Mouse (Mus musculus) cerebellum, adult 18-20 months (tissue): Measurements from ENCODE around the gene Npb.
"Not testable (repeated sequence)": the region's sequence is repeated elsewhere in the genome, so short reads cannot be mapped to it uniquely, and the experiment has no call there.

ENCODE experiments used
- DNase-seq, 2 experiments: peaks; one replicate each; pipeline ENCODE4 v3.0.0; 2021

The Npb gene

GRCm38 (mm10) chr11:120580190-120580589 is 28.1 kb upstream of the Npb start:
- peak in 1 of 2 experiments; percentile 24 for DNase-seq

DNA sequence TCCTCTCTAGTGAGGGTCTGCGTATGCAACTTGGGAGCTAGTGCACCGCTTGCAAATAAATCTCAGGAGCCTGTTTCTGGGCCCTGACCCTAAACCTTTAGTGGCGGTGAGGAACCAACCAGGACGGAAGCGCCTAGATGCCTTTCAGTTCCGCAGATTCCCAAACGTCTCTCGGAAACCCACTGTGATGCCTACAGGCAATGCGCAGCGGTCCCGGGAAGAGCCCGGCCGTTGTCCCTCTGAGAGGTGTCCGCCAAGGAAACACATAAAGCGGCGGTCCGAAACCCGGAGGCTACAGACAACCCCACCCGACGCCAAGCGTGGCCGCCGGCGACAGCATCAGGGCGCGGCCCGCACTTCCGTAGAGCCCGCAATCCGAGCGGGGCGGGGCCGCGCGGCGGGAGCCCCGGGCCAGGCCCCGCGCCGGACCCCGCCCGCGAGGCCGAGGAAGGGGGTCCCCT is 27.4 kb upstream of the Npb start:
- peak; percentile 36 to 61 for DNase-seq

DNA sequence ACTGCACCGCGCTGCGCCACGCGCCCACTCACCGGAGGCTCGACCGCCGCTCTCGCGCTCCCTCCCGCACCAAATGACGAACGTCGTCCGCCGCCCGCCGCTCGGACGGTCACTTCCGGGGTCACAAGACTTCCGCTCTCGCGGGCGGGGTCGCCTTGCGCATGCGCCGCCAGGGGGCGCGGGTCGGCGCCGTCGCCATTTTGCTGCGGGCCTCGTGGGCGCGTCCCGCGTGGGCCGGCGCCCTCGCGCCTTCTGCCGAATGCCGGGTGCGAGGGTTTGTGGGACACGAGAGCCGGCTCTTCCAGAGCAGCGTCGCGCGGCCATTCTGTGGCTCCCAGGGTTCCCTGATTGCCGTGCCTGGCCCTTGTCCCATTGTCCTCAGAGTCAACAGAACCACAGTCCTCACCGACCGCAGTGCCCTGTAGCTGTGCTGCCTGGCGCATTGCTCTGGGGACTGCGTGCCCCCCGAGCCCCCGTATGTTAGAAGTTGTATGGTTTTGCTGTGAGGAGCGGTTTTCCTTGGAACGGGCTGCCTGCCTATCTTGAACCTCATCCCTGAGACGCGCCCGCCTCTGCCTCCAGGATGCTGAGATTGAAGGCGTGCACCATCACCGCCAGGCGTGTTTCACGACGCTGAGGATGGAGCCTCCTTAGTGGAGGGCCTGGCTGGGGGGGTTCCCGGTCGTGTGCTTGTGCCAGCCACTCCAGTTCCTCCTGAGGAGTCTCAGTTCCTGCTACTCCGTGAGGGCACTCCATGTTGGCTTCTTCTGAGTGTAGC is 26.6 kb upstream of the Npb start, which contains the start of gene Arhgdia:
Gene Arhgdia (minus strand): TSS at position 135 of the 778 bp plus-strand sequence.
- DNase-seq: peak; percentile 83 to 92

DNA sequence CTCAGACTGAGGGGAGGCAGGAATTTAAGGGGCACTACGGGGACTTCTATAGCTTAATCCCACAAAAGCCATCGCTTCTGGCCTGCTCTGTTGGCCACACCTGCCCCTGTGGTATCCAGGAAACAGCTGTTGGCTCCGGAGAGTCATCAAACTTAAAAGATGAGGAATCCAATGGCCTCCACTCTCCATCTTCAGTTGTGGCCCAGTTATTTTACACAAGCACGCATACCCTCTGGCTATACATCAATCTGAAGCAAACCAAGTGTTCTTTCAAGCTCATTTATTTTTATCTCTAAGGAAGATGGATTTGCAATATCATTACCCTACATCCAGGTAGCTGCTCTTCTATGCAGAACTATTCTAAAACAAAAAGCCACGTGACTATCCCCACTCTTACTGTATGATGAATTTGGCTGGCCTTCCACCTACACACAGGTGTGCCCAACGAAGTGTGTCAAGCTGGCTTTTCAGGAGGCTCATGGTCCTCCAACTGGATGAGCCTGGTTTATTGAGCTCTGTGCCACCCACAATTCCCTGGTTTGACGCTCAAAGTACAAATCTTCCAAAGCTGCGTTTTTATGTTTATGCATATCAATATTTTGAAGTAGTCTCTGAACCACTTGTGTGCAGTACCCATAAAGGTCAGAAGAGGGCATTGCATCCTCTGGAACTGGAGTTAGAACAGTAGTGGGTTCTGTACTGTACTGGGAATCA is 25.9 kb upstream of the Npb start:
- DNase-seq: peak; percentile 41 to 44

DNA sequence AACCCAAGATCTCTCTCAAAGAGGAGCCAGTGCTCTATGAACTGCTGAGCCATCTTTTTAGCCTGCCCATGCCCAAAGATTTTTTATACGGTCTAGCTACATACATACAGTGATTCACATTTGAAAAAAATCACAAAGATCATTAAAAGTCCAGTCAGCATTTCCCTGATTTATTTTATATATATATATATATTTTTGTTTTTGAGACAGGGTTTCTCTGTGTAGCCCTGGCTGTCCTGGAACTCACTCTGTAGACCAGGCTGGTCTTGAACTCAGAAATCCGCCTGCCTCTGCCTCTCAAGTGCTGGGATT is 25.3 kb upstream of the Npb start:
- not testable (repeated sequence) for DNase-seq

DNA sequence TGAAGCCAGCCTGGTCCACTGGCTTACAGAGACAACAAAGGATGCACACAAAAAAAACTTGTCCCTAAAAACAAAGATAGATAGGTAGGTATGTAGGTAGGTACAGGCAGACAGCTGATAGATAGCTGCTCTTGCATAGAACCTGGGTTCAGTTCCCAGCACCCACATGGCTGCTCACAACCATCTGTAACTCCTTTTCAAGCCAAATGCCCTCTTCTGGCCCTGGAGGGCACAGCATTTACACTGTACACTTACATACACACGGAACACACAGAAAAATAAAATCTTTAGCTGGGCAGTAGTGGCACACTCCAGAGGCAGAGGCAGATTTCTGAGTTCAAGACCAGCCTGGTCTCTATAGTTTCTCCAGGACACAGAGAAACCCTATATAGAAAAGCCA is 24.3 kb upstream of the Npb start:
- DNase-seq: no peak

DNA sequence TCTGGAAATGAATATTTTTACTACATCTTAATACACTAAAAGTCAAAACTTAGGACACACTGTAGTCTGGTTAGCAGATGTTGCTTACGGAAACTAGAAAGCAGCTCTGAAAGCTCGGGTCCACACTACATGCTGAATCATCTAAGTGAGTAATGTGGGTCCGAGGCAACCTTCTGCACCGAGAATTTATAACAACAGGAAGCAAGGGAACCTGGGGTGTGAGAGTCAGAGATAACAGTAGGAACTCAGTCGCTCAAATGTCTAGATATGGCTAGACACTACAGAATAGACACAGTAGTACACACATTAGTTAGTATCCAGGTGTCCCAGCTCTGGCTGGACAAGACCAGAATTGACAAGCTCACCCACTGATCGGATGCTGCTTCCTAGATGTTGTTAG is 19.7 kb upstream of the Npb start:
- DNase-seq: no peak

DNA sequence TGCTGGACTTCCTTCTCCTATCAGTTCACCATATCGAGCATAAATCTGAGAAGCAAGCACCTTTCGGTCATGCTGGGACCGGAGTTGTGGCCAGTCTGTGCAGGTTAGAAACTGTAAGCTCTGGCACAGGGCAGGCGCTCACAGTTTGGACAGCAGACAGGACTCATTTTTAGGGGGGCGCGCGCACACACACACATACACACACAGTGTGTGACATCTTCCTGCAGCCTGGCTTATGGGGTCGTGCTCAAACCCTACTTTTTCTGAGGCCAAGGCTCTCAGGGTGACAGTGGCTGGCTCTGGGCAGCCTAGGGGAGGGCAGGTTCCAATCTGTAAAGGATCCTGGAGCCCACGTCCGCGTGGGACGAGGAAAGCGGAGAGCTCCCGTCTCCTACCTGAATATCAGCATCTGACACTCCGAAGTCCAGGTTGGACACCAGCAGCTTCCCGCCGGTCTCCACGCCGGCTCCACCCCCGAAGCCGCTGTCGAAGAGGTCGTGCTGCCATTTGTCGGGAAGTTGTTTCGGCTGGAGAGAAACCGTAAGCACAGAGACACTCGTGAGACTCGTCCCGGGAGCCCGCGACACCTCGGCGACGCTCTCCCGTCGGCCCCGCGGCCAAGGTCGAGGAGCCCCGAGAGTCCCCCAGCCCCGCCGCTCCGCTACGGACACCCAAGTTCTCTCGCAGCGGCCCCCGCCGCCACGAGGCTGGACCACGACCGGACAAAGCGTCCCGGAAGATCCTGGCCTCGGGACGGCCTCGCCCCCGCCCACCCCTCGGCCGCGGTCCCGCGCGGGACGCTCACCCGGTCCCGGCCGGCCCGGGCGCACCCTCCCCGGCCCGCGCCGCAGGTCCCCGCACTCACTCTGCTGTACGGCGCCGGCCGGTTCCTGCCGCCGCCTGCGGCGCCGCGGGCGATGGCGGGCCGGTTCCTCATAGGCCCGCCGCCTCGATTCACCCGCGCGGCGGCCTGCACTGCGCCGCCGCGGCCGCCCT is 10.7 kb upstream of the Npb start:
- no peak for DNase-seq

DNA sequence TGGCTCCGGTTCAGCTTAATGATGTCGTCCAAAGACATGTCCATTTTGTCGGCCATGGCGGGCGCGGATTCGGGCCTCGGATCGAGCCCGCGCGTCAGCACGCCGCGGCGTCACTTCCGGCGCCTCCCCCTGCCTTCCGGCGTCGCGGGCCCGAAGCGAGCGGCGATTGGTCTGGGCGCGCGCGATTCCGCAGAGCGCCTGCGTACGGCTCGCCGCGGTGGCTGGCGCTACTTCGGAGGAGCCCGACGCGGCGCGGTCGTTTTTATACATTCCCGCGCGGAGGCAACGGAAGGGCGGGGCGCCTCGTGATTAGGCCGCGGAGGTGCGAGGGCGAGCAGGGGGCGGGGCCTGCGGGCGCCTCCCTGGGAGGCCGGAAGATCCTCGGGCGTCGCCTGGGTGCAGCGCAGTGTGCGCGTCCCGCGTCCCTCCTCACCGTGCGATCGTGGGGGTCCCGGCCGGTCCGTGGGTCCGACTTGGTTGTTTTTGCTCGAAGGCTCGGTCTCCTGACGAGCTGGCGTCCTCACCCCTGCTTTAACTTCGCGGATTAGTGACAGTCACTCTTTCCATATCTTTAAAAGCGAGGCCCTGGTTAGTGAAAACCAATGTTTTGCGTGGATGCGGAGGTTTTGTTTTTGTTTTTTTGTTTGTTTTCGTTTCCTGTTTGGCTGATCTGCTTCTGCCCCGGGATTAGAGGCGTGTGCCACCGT is 9.8 kb upstream of the Npb start, which contains the start of the genes Alyref and Anapc11:
Gene Alyref (minus strand): TSS at position 83 of the 707 bp plus-strand sequence.
Gene Anapc11 (plus strand): TSS at position 139 of the 707 bp plus-strand sequence.
- peak; percentile 92 to 97 for DNase-seq

DNA sequence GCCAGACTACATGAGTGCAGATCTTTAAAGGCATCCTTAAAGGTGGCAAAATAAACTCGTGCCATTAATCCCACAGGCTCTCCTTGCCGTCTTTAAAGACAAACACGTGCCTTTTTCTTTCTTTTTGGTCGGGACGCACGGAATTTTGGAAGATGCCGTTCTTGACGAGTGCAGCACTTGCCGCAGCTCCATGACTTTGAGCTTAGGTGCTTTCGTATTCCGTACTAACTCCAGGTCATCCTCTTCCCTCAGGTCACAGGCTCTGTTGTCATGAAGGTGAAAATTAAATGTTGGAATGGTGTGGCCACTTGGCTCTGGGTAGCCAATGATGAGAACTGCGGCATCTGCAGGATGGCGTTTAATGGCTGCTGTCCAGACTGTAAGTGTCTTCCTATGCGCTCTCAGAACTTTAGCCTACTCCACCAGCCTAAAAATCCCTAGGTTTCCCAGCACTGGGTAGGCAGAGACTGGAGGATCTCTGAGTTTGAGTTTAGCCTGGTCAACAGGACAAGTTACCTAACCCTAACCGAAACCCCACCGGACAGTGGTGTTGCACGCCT is 9.2 kb upstream of the Npb start:
- no peak for DNase-seq

GRCm38 (mm10) chr11:120600716-120601115 is 7.6 kb upstream of the Npb start:
- DNase-seq: no peak

GRCm38 (mm10) chr11:120603545-120603944 is 4.7 kb upstream of the Npb start:
- DNase-seq: no peak

- no peak for DNase-seq
These were observed 2.6 kb upstream of the Npb start for GRCm38 (mm10) chr11:120605667-120606066.

DNA sequence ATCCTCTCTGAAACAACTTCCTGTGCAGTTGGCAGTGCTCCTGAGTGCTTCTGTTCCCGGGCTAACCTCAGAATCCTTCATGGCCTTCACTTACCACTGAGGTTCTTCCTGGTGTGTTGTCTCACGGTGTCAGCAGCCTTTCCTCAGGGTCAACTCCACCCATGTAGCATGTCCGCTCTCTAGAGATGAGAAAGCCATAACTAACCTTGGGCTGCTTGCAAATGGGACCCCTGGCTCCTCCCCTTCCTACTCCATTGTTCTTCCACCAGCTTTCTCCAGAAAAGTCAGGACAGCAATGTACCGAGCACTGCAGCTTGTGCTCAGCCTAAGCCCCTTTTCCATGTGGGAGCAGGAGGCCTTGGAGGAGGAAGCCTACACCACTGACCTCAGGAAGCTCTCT is 1.5 kb upstream of the Npb start:
- DNase-seq: no peak

- DNase-seq: no peak
These were observed 973 bp downstream of the Npb start for GRCm38 (mm10) chr11:120609250-120609649.

GRCm38 (mm10) chr11:120610477-120611046 is 2.3 kb downstream of the Npb start:
- no peak for DNase-seq

GRCm38 (mm10) chr11:120612763-120613162 is 4.5 kb downstream of the Npb start:
- peak; percentile 91 to 95 for DNase-seq

- peak in 1 of 2 experiments; percentile 19 for DNase-seq
These were observed 5.2 kb downstream of the Npb start for GRCm38 (mm10) chr11:120613481-120613972.

DNA sequence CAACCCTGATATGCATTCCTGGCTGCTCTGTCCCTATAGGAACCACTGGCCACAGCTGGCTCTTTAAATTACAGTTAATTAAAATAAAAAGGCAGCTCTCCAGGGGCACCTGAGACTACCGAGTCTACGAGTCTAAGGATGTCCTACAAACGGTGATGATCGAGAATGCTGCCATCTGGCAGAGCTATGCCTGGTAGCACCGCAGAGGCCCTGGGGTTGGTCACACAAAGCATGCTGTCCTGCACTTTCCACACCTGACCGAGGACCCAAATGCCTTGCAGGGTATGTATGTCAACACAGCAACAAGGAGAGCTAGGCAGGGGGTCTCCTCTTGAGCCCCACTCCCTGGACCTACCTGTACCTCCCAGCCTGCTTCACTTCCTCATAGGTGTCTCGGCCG is 5.7 kb downstream of the Npb start:
- DNase-seq: peak in 1 of 2 experiments; percentile 33

GRCm38 (mm10) chr11:120615167-120615566 is 6.9 kb downstream of the Npb start:
- DNase-seq: peak in 1 of 2 experiments; percentile 22

GRCm38 (mm10) chr11:120615606-120616203 is 7.4 kb downstream of the Npb start:
- peak in 1 of 2 experiments; percentile 20 for DNase-seq
